Comparison of ENCODE assay signal across 11 mouse cellular contexts in genomic region chr15:86041421-86041820, GRCm38 (mm10). TPM values are rescaled to one million over a fixed set of nuclear protein-coding genes. Genes with fewer than 3 reads are reported as not detected.
"Had no signal": no experiment of that assay in that cellular context is flagged by ENCODE, and none has a peak within 500 bp of the region (broad histone marks: within the 10 kb centered on the region; RNA-seq: fewer than 3 reads in every experiment).

No protein-coding gene starts in this region.

- H3K4me3 ChIP-seq: limb, embryonic 12.5 days; limb, embryonic 15.5 days; midbrain, embryonic 12.5 days had no signal

- H3K36me3 ChIP-seq: limb, embryonic 12.5 days; limb, embryonic 15.5 days; midbrain, embryonic 12.5 days had no signal

- DNase-seq: kidney, postnatal 14 days; kidney, postnatal 4 days; left cerebral cortex, postnatal 4 days; liver, postnatal 0 days; lung, embryonic 14.5 days; thymus, adult 18-20 months; thymus, postnatal 36 days had no signal

RNA-seq across cellular contexts. Expression of gene Celsr1, which starts 7.8 kb away (rescaled TPM):
- polyA plus RNA-seq: macrophage had no signal
